Mouse (Mus musculus) embryo, embryonic 11 days (tissue): Measurements from ENCODE around the gene Adnp.
A peak's percentile ranks its signal among the peaks of the same experiment; 100 is the strongest.
"Not testable (repeated sequence)": the region's sequence is repeated elsewhere in the genome, so short reads cannot be mapped to it uniquely, and the experiment has no call there.

Source experiments
- DNase-seq: peaks from one replicate; pipeline ENCODE4 v3.0.0-alpha.2; 2015

The Adnp gene

GRCm38 (mm10) chr2:168205681-168206631 is 956 bp downstream of the Adnp start:
- peak; percentile 48 for DNase-seq

GRCm38 (mm10) chr2:168205265-168205664 is 1.6 kb downstream of the Adnp start:
- peak; percentile 94 for DNase-seq

DNA sequence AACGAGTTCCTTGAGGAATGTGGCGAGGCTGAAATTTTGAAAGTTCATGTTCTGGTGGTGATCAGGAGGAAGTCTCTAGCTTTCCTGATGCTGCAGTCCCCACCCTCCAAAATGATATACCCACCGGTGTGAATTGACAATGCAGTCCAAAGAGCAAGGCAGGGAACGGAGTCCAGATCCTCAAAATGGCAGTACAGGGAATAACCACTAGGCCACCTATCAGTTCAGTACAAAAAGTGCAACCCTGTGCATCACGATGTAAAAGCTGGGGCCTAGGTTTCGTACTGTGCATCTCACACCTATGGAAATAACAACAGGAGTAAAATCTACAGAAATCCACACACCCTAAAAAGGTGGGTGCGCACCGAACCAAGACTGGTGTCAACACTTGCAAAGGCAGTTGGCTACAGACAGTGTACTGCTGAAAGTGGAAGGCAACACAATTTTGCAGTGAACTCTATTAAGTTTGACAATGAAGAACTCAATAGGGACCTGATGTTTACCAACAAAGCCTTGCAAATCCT is 2.4 kb downstream of the Adnp start:
- DNase-seq: no peak

DNA sequence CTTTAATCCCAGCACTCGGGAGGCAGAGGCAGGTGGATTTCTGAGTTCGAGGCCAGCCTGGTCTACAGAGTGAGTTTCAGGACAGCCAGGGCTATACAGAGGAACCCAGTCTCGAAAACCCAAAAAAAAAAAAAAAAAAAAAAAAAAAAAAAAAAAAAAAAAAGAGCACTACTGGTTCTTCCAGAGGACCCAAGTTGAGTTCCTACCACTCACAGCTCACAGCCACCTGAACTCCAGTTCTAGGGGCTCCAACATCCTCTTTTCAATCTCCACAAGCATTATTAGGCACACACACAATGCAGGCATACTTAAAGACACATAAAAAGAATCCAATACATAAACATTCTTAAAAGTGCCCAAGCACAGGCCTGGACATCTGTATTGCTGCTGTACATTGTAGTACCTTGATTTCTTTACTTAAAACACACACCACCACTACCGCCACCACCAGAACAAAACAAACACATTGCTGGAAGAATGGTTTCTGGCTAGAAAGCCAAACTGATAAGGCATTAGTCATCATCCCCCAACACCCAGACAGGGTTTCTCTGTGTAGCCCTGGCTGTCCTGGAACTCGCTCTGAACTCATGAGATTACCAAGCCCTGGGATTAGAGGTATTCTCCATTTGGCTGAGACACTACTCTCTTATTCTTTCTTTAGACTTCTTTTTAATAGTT is 6.8 kb downstream of the Adnp start:
- no peak for DNase-seq

DNA sequence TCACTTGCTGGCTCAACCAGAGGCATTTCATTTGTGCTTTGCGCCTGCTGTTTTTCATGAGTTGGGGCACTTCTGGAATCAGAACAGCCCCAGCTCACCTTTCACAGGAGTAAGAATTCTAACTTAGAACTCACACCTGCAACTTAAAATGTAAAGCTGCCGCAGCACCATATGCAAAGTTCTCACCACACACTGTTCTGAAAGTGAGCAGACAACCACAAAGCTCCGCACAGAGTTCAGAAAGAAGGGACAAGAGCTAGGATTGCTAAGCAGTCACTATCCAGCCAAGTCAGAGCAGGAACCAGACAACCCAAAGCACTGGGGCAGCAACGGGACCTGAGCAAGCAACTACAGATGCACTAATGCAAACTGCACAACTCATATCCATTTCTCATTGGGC is 7.4 kb downstream of the Adnp start:
- DNase-seq: no peak

DNA sequence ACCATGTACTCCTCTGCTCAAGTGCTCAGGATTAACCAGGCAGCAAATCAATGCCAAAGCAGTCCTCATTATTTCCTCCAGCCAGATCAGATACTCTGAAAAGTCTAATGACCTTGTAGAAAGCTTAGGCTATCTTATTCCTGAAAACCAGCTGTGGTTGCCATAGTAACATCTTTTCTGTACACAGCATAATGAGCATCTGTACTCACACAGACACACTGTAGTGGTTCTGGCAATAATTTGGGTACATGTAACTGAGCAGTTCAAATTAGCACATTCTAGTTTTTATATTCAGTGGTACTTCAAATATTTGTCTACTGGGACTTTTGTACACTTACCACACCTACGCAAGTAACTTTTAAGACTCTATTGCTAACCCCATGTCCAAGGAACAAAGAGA is 8.5 kb downstream of the Adnp start:
- DNase-seq: no peak

DNA sequence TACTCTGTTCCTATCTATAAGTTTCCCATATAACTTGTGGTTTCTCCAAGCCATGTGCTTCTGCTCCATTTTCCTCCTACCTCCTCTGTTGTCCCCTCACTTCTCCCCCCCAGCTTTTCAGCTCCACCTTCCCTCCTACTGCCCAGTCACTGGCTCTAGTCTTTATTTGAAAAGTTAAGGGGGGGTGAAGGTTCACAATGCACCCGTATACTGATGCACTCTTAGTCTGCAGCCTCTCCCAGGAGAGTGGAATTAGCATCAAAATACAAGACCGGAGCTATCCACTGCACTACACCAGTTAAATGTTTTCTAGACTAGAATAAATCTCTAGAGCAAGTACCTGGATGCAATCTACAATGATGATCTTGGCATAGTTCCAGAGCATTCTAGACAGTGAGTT is 11.2 kb downstream of the Adnp start:
- no peak for DNase-seq

- no peak for DNase-seq
Observed at GRCm38 (mm10) chr2:168193685-168194084, 13.2 kb downstream of the Adnp start.

DNA sequence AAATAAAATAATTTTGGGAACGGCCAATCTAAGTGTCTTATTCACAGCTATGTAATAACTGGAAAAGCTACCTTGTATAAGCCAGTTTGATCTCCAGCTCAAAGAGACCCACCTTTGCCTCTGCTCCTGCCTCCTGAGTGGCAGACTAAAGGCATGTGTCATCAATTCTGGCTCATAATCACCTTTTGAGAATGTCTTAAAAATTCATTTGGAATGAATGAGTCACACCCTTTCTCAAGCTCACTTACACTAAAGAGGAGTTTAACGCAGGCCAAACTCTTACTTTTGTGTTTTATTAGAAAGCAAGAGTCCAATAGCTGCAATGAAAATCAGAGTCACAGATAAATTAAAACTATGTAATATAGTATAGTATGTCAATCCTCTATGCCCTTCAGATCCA is 15.1 kb downstream of the Adnp start:
- no peak for DNase-seq

DNA sequence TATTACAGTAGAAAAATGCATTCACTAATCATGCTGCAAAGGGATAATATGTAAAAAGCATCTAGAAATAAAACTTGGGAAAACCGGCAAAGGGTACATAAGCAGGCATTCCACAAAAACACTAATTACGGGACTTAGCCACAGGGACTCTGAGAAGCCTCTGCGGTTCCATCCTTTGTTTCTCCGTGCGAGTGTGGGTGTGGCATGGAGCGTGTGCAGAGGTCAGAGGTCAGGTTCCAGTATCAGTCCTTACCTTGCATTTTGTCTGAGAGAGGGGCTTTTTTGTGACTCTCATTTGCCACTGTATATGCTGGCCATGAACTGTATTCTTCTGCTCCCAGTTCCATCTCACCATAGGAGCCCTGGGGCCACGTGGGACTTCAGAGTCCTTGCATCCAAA is 31.0 kb downstream of the Adnp start:
- DNase-seq: no peak

DNA sequence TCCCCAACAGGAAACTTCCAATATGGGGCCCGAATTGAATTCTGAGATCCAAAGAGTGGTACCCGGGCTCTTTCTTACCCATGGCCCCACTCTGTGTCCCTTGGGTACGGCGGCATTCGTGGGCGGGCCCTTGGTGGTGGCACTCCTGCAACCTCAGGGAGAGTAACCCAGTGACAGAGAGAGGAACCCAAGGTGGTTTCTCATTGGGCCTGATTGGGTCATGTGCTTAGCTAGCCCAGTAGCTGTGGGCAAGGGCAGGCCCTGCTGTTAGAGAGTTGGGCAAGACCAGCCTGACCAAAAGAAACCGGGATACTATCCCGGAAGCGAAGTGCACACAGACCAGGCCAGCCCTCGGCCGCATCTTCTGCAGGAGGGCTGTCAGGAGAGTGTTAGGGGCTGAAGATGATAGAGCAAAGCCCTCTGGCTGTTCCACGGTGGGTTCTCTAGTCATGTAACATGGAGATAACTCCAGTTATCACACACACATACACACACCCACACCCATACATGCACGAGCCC is 36.7 kb downstream of the Adnp start:
- peak; percentile 50 for DNase-seq

DNA sequence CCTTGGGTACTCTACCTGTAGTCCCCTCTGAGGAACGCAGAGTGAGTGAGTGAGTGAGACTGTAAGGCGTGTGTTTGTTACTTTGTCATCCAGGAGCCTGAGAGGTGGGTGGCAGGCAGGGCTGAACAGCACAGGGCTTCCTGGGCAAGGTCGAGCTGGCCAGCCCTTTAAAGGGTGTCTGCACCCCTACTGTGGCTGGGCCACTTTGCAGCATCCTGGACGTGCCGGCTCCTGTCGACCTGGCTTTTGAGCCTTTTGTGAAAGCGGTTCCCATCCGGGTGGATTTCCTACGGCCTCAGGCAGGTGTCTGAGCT is 37.2 kb downstream of the Adnp start:
- DNase-seq: no peak

DNA sequence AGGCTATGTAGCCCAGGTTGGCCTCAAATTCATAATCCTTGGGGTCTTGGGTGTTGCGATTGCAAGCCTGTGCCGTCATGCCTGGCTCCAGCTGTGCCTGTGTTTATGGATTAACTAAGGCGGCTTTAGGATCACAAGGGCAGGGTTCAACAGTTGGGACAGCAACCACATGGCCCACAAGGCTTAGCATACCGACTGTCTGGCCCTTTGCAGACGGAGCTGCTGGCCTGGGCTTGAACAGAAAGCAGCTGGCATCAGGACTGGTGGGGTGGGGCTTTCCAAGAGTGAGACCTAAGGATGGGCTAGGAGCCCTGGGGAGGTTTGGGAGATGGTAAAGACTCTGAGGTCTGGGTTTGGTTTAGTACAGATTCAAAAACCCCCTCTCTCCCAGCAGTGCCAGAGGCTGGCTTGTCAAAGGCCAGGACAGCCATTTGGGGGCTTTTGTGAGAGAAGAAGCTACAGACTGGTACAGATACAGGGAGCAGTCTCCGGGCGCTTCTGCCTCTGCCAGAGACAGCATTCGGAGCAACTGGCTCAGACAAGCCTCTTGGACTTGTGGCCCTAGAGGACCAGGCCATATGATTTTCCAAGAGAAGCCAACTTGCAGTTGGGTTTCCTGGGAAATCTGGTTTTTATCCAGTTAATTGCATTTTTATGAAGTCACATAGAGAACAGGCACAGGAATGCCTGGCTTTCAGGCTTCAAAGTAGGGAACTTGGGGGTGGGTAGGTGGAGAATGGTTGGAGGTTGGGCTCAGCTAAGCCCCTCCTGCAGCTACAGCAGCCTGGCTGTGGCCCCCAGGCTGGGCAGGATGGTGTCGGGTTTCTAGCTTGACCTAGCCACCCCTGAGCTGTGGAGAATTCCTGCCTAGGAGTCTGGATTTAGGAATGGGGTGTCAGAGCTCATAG is 37.8 kb downstream of the Adnp start:
- DNase-seq: peak; percentile 85

DNA sequence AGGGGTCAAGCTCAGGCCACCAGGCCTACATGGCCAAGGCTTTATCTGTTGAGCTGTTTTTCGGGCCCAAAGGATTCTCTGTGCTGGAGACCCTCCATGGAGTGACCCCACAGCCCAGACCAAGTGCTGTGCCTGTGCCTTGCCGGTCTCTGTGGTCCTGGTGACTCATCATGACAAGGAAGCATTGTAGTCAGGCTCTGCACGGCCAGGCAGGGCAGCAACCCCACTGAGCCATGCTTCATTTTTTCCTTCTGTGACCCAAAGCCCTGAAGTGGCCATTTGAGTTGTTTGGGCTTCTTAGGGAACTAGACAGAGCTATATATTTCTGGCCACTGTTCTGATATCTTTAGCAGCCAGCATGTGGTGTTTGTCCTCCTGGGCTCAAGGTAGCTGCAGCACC is 39.1 kb downstream of the Adnp start:
- DNase-seq: no peak

GRCm38 (mm10) chr2:168166750-168167460 is 40.0 kb downstream of the Adnp start:
- no peak for DNase-seq

DNA sequence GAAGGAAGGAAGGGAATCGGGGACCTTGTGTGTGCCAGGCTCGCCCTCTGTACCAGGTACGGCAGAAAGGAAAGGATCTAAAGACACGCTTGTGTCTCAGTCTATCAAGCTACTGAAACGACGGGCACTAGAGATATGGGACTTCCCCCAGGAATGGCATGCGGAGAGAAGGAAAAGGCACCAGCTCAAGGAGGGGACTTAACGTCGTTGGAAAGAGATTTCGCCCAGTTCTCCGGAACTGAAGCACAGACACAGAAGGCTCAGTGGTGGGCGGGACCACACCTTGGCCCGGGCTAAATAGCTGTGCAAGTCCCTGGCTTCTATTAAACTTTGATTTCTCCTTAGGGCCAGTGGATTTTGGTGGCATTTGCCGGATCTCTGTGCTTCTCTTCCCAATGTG is 44.9 kb downstream of the Adnp start:
- DNase-seq: peak; percentile 54

DNA sequence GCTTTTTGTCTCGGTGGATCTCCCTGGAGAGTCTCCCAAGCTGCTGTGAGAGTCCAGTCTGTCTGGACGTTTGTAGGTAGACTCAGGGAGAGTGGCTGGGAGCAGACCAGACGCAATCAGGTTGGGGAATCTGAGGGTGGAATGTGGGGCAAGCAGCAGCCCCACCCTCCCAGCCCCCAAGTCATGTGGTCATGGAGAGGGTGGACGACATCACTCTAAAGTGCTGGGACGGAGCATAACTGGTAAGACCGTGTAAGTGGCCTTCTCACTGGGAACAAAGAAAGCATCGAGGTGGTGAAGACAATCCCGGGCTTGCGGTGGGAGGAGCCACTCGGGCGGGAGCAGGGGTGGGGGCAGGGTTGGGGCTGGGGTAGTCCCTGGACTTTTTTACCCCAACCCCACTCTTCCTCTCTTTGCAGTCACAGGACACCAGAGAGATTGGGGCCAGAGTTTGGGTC is 45.4 kb downstream of the Adnp start:
- peak; percentile 62 for DNase-seq

- DNase-seq: no peak
Observed at GRCm38 (mm10) chr2:168160370-168160930, 46.5 kb downstream of the Adnp start.

- DNase-seq: peak; percentile 80
Observed at GRCm38 (mm10) chr2:168158911-168159711, 47.8 kb downstream of the Adnp start.

DNA sequence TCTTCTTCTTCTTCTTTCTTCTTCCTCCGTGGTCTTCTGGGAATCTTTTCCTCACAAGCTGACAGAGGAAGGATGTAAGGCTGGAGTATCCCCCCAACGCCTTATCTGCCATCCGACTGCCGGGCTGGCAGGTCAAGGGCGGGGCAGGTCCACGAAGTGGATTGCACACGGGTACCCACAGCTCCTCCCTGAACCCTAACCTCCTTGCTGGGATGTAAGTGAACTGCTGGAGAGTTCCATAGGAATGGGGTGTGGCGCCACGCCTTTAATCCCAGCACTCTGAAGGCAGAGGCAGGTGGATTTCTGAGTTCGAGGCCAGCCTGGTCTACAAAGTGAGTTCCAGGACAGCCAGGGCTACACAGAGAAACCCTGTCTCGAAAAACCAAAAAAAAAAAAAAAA is 48.9 kb downstream of the Adnp start:
- not testable (repeated sequence) for DNase-seq

DNA sequence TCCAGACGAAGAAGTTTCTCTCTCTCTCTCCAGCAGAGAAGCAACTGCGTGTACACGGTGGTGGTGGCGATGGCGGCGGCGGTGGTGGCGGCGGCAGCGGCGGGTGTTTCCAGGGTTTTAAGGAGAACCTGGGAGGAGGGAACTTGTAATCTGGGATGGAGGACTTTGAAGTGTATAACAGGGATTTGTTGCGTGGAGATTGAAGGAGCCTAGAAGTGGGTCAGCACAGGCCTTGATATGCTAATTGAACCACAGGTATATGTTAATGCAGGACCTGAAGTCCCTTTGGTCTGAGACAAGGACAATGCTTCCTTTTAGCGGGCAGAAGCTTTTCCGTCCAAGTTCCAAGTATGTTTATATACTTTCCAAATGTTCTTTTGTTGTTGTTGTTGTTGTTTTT is 50.6 kb downstream of the Adnp start:
- DNase-seq: no peak
